Mouse (Mus musculus) ovary, adult 10 weeks (tissue): ENCODE measurements around the gene Arpc4. TPM values are rescaled to one million over a fixed set of nuclear protein-coding genes. Genes with fewer than 3 reads are reported as not detected.

ENCODE experiments used
- polyA plus RNA-seq: library from polyadenylated mRNA; stranded (reverse); fragments of 350-450 nt; fragmentation: Illumina TruSeq; extraction: RNeasy Lipid Tissue Mini Kit (QIAGEN cat#74804); gene quantifications from one replicate; pipeline ENCODE4 v1.2.3, GENCODE M21; 2014

Gene Arpc4
- 117 TPM for polyA plus RNA-seq

DNA sequence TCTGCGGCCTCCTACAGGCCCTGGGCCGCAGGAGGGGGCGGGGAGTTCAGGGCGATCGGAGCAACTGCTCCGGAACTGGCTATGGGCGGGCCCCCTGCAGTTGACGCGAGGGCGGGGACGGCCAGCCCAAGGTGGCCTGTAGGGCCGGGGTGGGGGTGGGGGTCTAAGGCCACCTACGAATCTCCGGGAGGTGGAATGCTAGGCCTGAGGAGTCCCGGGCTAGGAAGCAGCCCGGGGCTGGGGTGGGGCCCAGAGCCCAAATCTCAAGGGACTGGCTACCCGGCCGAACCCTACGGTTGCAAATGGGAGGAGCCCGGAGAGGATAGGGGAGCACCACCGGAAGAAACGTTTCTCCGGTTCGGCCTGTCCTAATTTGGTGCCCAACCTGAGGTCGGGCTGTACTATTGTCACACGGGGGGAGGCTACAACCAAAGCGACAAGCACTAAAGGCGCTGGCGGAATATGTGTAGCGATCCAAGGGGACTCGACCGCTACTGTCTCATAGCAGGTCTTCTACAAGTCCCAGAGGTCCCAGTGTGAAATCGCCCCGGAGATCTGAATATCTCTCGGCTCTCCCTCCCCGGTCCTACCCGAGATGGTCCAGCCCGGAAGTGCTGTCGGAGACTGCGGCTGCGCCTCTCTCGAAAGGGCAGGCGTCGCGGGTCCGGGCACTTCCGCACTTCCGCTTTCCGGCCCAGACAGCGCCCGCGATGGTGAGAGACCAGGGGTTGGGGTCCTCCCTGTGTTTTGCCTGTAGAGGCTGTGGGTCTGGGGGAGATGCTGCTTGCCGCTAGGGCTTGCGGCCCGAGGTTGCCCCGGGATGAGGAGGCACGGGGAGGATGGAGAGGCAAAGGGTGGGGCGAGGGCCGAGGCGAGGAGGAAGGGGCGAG lies at the start of gene Arpc4, which contains the start of gene Tada3:
Arpc4 (plus strand) TSS at position 620 of the 890 bp plus-strand sequence.
Tada3 (minus strand) TSS at position 388 of the 890 bp plus-strand sequence.

DNA sequence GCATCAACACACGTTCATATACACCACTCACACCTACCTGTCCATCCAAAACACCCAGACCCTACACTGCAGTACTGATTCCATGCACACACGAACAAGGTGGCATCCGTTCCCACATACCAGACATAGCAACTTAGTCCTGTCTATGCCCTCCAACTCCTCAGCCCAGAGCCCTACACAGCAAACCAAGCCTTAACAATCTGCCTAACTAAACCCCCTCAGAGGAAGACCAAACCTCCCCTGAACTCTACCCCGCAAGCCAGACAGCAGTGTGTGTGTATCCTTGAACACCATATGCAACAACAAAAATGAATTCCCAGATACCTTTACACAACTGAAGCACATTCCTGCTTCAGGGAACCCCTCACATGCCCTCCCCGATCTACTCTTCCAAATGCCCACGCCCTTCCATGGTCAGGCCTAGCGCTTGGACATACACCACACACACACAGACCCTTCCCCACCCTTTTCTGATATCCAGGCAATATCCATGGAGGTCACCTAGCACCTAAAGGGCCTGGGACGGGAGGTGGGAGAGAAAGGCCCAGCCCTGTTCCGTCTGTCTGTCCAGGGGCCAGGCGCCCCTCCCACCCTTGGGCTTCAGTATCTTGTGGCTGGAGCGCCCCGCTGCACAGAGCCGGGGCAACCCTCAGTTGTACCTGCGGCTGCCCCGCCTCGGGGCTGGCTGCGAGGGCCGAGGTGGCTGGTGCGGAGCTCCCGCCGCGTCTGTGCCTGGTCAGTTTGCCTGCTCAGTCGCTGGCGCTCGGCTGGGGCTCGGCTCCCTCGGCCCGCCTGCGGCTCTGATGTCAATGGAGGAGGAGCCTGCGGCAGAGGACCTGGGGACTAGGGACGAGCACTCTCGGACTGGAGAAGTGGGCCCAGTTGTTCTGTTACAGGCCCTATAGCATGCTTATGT lies 34.5 kb upstream of the Arpc4 start, which contains the start of gene Camk1:
Camk1 (minus strand) TSS at position 808 of the 916 bp plus-strand sequence.

DNA sequence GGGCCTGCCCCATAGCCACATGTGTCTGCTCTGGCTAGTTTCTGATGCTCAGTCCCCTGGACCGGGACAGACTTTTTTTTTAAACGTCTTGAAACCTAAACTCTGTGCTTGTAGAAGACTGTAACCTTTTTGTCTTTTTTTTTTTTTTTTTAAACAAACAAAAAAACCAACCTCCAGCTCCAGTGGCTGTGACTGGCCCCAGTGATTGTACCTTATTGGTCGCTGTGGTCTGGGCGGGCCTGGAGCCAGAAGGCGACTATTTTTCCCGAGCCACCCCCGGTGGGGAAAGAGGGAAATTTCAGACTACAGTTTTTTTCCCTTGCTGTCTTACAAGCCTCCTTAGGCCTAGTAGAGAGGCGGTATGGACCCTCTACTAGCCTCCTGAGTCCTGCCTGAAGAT lies 11.0 kb downstream of the Arpc4 start, which contains the start of gene Ttll3:
Ttll3 (plus strand) TSS at position 301 of the 400 bp plus-strand sequence.

DNA sequence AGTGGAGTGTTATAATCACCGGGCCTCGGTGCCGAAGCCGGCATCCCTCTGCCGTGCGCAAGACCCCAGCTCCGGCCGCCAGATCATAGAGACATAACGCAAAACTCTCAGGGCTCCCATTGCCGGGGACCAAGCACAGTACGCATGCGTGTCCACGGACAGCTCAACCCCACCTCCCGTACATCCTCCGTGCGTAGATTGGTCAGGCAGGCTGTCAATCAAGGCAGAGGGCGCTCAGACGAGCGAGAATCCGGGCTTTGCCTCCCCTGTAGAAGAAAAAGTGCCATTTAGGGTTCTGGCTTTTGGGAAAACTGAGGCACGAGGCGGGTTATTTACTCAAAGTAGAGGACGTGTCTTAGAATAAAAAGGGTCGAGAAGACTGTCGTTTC lies 41.3 kb downstream of the Arpc4 start, which contains the start of gene Rpusd3:
Rpusd3 (minus strand) TSS at position 142 of the 389 bp plus-strand sequence.

DNA sequence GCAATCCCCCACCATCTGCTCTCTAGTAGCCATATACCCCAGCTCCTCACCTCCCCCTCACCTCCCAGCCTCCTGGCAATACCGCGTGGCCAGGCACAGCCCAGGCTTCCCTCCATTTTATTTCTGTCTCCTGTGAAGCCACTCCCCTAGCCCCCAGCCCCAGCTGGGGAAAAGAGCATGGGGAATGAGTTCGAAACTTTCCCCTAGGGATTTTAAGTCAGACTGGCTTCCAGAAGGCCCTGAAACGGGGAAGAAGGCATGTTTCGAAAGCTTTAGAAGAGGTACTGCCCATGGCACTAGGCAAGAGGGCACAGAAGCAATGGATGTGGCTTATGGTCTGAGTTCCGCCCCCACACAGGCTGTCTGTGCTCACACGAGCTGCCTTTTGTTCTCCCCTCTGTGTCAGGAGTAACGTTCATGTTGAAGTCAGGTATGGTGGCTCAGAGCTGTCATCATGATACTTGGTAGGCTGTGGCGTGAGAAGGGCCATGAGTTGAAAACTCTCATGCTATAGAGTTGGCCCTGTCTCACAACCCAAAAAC lies 57.8 kb downstream of the Arpc4 start, which contains the start of gene Cidec:
Cidec (minus strand) TSS at position 97 of the 542 bp plus-strand sequence.

Other genes with a start within 250 kb of the Arpc4 start
- 0.20 TPM for gene Lhfpl4, start 182.7 kb upstream of the Arpc4 start, polyA plus RNA-seq
- gene Mtmr14, start 140.3 kb upstream of the Arpc4 start, polyA plus RNA-seq, result 35.6 TPM
- 0.20 TPM for gene Cpne9, start 95.8 kb upstream of the Arpc4 start, polyA plus RNA-seq
- gene Brpf1, start 71.0 kb upstream of the Arpc4 start, polyA plus RNA-seq, result 3.5 TPM
- gene Ogg1, start 51.1 kb upstream of the Arpc4 start, polyA plus RNA-seq, result 3.6 TPM
- gene Camk1, start 34.1 kb upstream of the Arpc4 start, polyA plus RNA-seq, result 23.9 TPM
- 3.1 TPM for gene Tada3, start 232 bp upstream of the Arpc4 start, polyA plus RNA-seq
- not detected for gene Ttll3, start 11.1 kb downstream of the Arpc4 start, polyA plus RNA-seq
- not detected for gene Rpusd3, start 41.2 kb downstream of the Arpc4 start, polyA plus RNA-seq
- gene Cidec, start 57.6 kb downstream of the Arpc4 start, polyA plus RNA-seq, result 0.54 TPM
- gene Jagn1, start 64.5 kb downstream of the Arpc4 start, polyA plus RNA-seq, result 22.8 TPM
- gene Il17re, start 80.4 kb downstream of the Arpc4 start, polyA plus RNA-seq, result 0.57 TPM
- gene Il17rc, start 93.3 kb downstream of the Arpc4 start, polyA plus RNA-seq, result 0.77 TPM
- gene Creld1, start 105.2 kb downstream of the Arpc4 start, polyA plus RNA-seq, result 1.2 TPM
- not detected for gene Prrt3, start 123.8 kb downstream of the Arpc4 start, polyA plus RNA-seq
- gene Emc3, start 153.5 kb downstream of the Arpc4 start, polyA plus RNA-seq, result 111 TPM
- gene Fancd2, start 153.6 kb downstream of the Arpc4 start, polyA plus RNA-seq, result 4.6 TPM
- 0.34 TPM for gene Fancd2os, start 222.6 kb downstream of the Arpc4 start, polyA plus RNA-seq
- 43.7 TPM for gene Brk1, start 226.7 kb downstream of the Arpc4 start, polyA plus RNA-seq
- gene Vhl, start 245.8 kb downstream of the Arpc4 start, polyA plus RNA-seq, result 38.4 TPM